Mouse (Mus musculus): ENCODE data around the gene Myo10. TPM values are rescaled to one million over a fixed set of nuclear protein-coding genes. Genes with fewer than 3 reads are reported as not detected.

Gene Myo10
- total and polyA plus RNA-seq, 2 experiments from 2014 or later: 29.3 to 34.7 TPM

GRCm38 (mm10) chr15:25762306-25762705 lies 140.0 kb downstream of the Myo10 start:
- DNase-seq (ENCODE audit: low spot score): peak; percentile 86
- no peak overlapping the region for H3K4me3 ChIP-seq (ENCODE audit: low read depth, low read length)
- TF ChIP-seq CTCF (IDR thresholded peaks at IDR 0.05): no peak
- 22% methylated on average over 8 of the region's 8 CpGs for WGBS
- no peaks in the 10 kb centered on the region for H3K36me3 ChIP-seq (ENCODE audit: insufficient read depth, low read length)
- no peak overlapping the region for H3K9ac ChIP-seq (replicated peaks; ENCODE audit: low read length, poor library complexity, severe bottlenecking)
- peak; percentile 72 for ATAC-seq (ENCODE audit: low FRiP score)
- peaks cover 19% of the 10 kb centered on the region for H3K4me1 ChIP-seq (ENCODE audit: insufficient read depth, low read length)
- no peaks in the 10 kb centered on the region for H3K9me3 ChIP-seq (ENCODE audit: low read length)
- H3K27me3 ChIP-seq (ENCODE audit: insufficient read depth, low read length): no peaks in the 10 kb centered on the region
- H3K4me2 ChIP-seq (ENCODE audit: low read depth, low read length, poor library complexity, severe bottlenecking): peak overlapping the region; percentile 21; the same call in 1 of the 2 replicates
- H3K27ac ChIP-seq (ENCODE audit: low read depth, low read length): peak overlapping the region; percentile 71

- Histone ChIP-seq H3K4me1 (ENCODE audit: insufficient read depth, low read length) (peaks cover 17% of the 10 kb centered on the region), H3K4me3 (ENCODE audit: low read depth, low read length) (no peak overlapping the region), H3K4me2 (ENCODE audit: low read depth, low read length, poor library complexity, severe bottlenecking) (0 out of 2 replicates have a peak overlapping the region, but pooled peaks have one; percentile 4), H3K9ac (replicated peaks; ENCODE audit: low read length, poor library complexity, severe bottlenecking) (no peak overlapping the region), H3K9me3 (ENCODE audit: low read length) (no peaks in the 10 kb centered on the region), H3K27me3 (ENCODE audit: insufficient read depth, low read length) (no peaks in the 10 kb centered on the region), H3K36me3 (ENCODE audit: insufficient read depth, low read length) (no peaks in the 10 kb centered on the region), H3K27ac (ENCODE audit: low read depth, low read length) (peak overlapping the region; percentile 71)
- WGBS: 28% methylated on average over 7 of the region's 7 CpGs
- DNase-seq (ENCODE audit: low spot score) (peak; percentile 59), ATAC-seq (ENCODE audit: low FRiP score) (peak; percentile 36)
- TF ChIP-seq CTCF (IDR thresholded peaks at IDR 0.05): no peak
Observed at GRCm38 (mm10) chr15:25763106-25763505, 140.8 kb downstream of the Myo10 start.

- Histone ChIP-seq H3K9me3 (ENCODE audit: low read length) (no peaks in the 10 kb centered on the region), H3K36me3 (ENCODE audit: insufficient read depth, low read length) (no peaks in the 10 kb centered on the region), H3K27me3 (ENCODE audit: insufficient read depth, low read length) (no peaks in the 10 kb centered on the region), H3K4me1 (ENCODE audit: insufficient read depth, low read length) (peaks cover 12% of the 10 kb centered on the region), H3K4me3 (ENCODE audit: low read depth, low read length) (no peak overlapping the region), H3K9ac (replicated peaks; ENCODE audit: low read length, poor library complexity, severe bottlenecking) (no peak overlapping the region), H3K4me2 (ENCODE audit: low read depth, low read length, poor library complexity, severe bottlenecking) (no peak overlapping the region), H3K27ac (ENCODE audit: low read depth, low read length) (0 out of 2 replicates have a peak overlapping the region, but pooled peaks have one; percentile 7)
- DNase-seq (ENCODE audit: low spot score) (no peak), ATAC-seq (ENCODE audit: low FRiP score) (no peak)
- TF ChIP-seq CTCF (IDR thresholded peaks at IDR 0.05): no peak
- WGBS: 69% methylated on average over 13 of the region's 13 CpGs
Observed at GRCm38 (mm10) chr15:25764653-25765352, 142.5 kb downstream of the Myo10 start.

GRCm38 (mm10) chr15:25767777-25768176 lies 145.5 kb downstream of the Myo10 start:
- Histone ChIP-seq H3K36me3 (ENCODE audit: insufficient read depth, low read length) (no peaks in the 10 kb centered on the region), H3K4me1 (ENCODE audit: insufficient read depth, low read length) (peaks cover 8% of the 10 kb centered on the region; the same call in 1 of the 2 replicates), H3K9me3 (ENCODE audit: low read length) (no peaks in the 10 kb centered on the region), H3K9ac (replicated peaks; ENCODE audit: low read length, poor library complexity, severe bottlenecking) (0 out of 2 replicates have a peak overlapping the region, but pooled peaks have one; percentile 29), H3K4me2 (ENCODE audit: low read depth, low read length, poor library complexity, severe bottlenecking) (no peak overlapping the region), H3K4me3 (ENCODE audit: low read depth, low read length) (no peak overlapping the region), H3K27ac (ENCODE audit: low read depth, low read length) (0 out of 2 replicates have a peak overlapping the region, but pooled peaks have one; percentile 26), H3K27me3 (ENCODE audit: insufficient read depth, low read length) (no peaks in the 10 kb centered on the region)
- WGBS: 52% methylated on average over 6 of the region's 6 CpGs
- no peak for TF ChIP-seq CTCF (IDR thresholded peaks at IDR 0.05)
- no peak for ATAC-seq (ENCODE audit: low FRiP score)
- no peak for DNase-seq (ENCODE audit: low spot score)

- no peak for DNase-seq (ENCODE audit: low spot score)
- no peak for TF ChIP-seq CTCF (IDR thresholded peaks at IDR 0.05)
Observed at GRCm38 (mm10) chr15:25769524-25770255, 147.4 kb downstream of the Myo10 start.

GRCm38 (mm10) chr15:25771782-25772181 lies 149.5 kb downstream of the Myo10 start:
- Histone ChIP-seq H3K36me3 (ENCODE audit: insufficient read depth, low read length) (no peaks in the 10 kb centered on the region), H3K9me3 (ENCODE audit: low read length) (no peaks in the 10 kb centered on the region), H3K4me1 (ENCODE audit: insufficient read depth, low read length) (peaks cover 4% of the 10 kb centered on the region; the same call in 1 of the 2 replicates), H3K9ac (replicated peaks; ENCODE audit: low read length, poor library complexity, severe bottlenecking) (no peak overlapping the region), H3K27me3 (ENCODE audit: insufficient read depth, low read length) (no peaks in the 10 kb centered on the region), H3K4me2 (ENCODE audit: low read depth, low read length, poor library complexity, severe bottlenecking) (no peak overlapping the region), H3K4me3 (ENCODE audit: low read depth, low read length) (no peak overlapping the region), H3K27ac (ENCODE audit: low read depth, low read length) (no peak overlapping the region)
- 83% methylated on average over 10 of the region's 10 CpGs for WGBS
- DNase-seq (ENCODE audit: low spot score) (no peak), ATAC-seq (ENCODE audit: low FRiP score) (no peak)
- no peak for TF ChIP-seq CTCF (IDR thresholded peaks at IDR 0.05)

More at GRCm38 (mm10) chr15:25769524-25770255, 147.4 kb downstream of the Myo10 start:
- no peak overlapping the region for H3K27ac ChIP-seq (ENCODE audit: low read depth, low read length)
- no peaks in the 10 kb centered on the region for H3K9me3 ChIP-seq (ENCODE audit: low read length)
- no peak overlapping the region for H3K4me3 ChIP-seq (ENCODE audit: low read depth, low read length)
- H3K36me3 ChIP-seq (ENCODE audit: insufficient read depth, low read length): no peaks in the 10 kb centered on the region
- WGBS: 49% methylated on average over 9 of the region's 9 CpGs
- H3K4me1 ChIP-seq (ENCODE audit: insufficient read depth, low read length): peaks cover 5% of the 10 kb centered on the region; the same call in 1 of the 2 replicates
- no peak overlapping the region for H3K4me2 ChIP-seq (ENCODE audit: low read depth, low read length, poor library complexity, severe bottlenecking)
- no peak overlapping the region for H3K9ac ChIP-seq (replicated peaks; ENCODE audit: low read length, poor library complexity, severe bottlenecking)
- no peaks in the 10 kb centered on the region for H3K27me3 ChIP-seq (ENCODE audit: insufficient read depth, low read length)
- ATAC-seq (ENCODE audit: low FRiP score): no peak

Measured in midbrain, postnatal 0 days (tissue).